Mouse (Mus musculus): ENCODE measurements around the gene Lpp. TPM values are rescaled to one million over a fixed set of nuclear protein-coding genes. Genes with fewer than 3 reads are reported as not detected.

Lpp gene
- polyA plus RNA-seq, 1 experiment from 2014 or later, result 23.0 TPM

DNA sequence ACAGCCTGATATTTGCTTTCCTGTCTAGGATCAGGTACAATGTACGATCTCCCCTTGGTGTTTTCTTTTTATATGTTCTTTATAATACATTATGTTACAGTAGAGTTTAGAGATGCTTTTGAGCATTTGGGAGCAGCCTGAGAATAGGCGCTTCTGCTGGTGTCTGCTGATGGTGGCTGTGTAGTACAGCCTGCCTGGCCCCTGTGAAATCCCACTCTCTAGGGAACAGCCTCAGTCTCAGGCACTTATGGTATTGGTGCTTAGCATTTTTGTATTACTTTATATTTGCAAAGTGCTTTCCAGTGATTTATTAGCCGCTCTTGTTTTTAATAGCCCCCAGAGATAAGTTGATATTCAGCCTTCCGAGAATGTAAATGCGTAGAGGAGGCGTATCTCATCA is 107.9 kb downstream of the Lpp start:
- WGBS, result 79% methylated on average over 6 of the region's 6 CpGs

DNA sequence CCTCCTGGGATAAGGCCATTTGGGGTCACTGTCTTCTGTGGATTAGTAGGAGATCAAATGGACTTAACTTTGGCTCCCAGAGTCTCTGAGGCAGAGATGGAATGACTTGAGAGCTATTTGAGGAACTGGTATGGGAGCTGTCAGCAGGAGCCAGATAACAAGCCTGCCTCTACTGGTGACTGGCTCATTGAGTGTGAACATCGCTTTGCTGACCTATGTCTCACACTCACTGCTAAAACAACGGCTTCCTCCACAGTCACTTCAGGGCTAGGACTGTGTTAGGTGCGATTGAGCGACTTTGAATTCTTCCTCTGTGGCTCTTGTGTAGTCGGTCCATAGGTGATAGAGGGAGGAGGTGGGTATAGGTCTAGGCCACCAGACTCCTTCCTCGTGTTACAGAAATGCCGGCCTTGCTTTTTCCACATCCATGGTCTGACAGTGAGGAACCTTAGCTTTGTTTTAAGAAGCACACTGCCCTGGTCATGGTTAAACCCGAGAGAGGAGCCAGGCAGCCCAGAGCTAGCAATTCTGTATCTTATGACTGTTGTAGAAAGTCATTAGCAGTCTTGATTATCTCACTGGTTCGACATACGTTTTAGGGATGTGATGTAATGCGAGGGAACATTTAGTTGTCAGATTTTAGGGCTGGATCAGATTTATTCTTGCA is 108.5 kb downstream of the Lpp start:
- no peaks in the 10 kb centered on the region for H3K36me3 ChIP-seq
- H3K27me3 ChIP-seq (ENCODE audit: low read depth, poor library complexity, severe bottlenecking), result no peaks in the 10 kb centered on the region
- WGBS, result 84% methylated on average over 11 of the region's 11 CpGs
- no peaks in the 10 kb centered on the region for H3K9me3 ChIP-seq (replicated peaks)
- no peak overlapping the region for H3K27ac ChIP-seq (replicated peaks)
- peaks cover 9% of the 10 kb centered on the region for H3K4me1 ChIP-seq
- DNase-seq (ENCODE audit: low spot score), result no peak
- no peak overlapping the region for H3K4me3 ChIP-seq

More for the DNA sequence above, 107.9 kb downstream of the Lpp start:
- Histone ChIP-seq H3K4me1 (peaks cover 9% of the 10 kb centered on the region), H3K4me3 (no peak overlapping the region), H3K27ac (replicated peaks) (no peak overlapping the region), H3K9me3 (replicated peaks) (no peaks in the 10 kb centered on the region), H3K36me3 (no peaks in the 10 kb centered on the region), H3K27me3 (ENCODE audit: low read depth, poor library complexity, severe bottlenecking) (no peaks in the 10 kb centered on the region)
- DNase-seq (ENCODE audit: low spot score), result no peak

- no peaks in the 10 kb centered on the region for H3K27me3 ChIP-seq (ENCODE audit: low read depth, poor library complexity, severe bottlenecking)
- no peaks in the 10 kb centered on the region for H3K36me3 ChIP-seq
- WGBS, result 88% methylated on average over 3 of the region's 3 CpGs
- H3K4me1 ChIP-seq, result peaks cover 9% of the 10 kb centered on the region
- no peaks in the 10 kb centered on the region for H3K9me3 ChIP-seq (replicated peaks)
- H3K27ac ChIP-seq (replicated peaks), result no peak overlapping the region
- DNase-seq (ENCODE audit: low spot score), result no peak
- no peak overlapping the region for H3K4me3 ChIP-seq
These were observed 109.1 kb downstream of the Lpp start for GRCm38 (mm10) chr16:24502295-24502823.

- Histone ChIP-seq H3K4me1 (peaks cover 9% of the 10 kb centered on the region), H3K9me3 (replicated peaks) (no peaks in the 10 kb centered on the region), H3K36me3 (no peaks in the 10 kb centered on the region), H3K4me3 (no peak overlapping the region), H3K27me3 (ENCODE audit: low read depth, poor library complexity, severe bottlenecking) (no peaks in the 10 kb centered on the region), H3K27ac (replicated peaks) (no peak overlapping the region)
- 88% methylated on average over 7 of the region's 7 CpGs for WGBS
- DNase-seq (ENCODE audit: low spot score), result no peak
These were observed 111.7 kb downstream of the Lpp start for GRCm38 (mm10) chr16:24504838-24505605.

GRCm38 (mm10) chr16:24506237-24506636 is 112.9 kb downstream of the Lpp start:
- 92% methylated on average over 2 of the region's 2 CpGs for WGBS
- H3K27ac ChIP-seq (replicated peaks), result no peak overlapping the region
- H3K9me3 ChIP-seq (replicated peaks), result no peaks in the 10 kb centered on the region
- no peak overlapping the region for H3K4me3 ChIP-seq
- H3K36me3 ChIP-seq, result no peaks in the 10 kb centered on the region
- no peaks in the 10 kb centered on the region for H3K27me3 ChIP-seq (ENCODE audit: low read depth, poor library complexity, severe bottlenecking)
- peaks cover 6% of the 10 kb centered on the region for H3K4me1 ChIP-seq
- no peak for DNase-seq (ENCODE audit: low spot score)

GRCm38 (mm10) chr16:24506740-24507139 is 113.4 kb downstream of the Lpp start:
- no peaks in the 10 kb centered on the region for H3K9me3 ChIP-seq (replicated peaks)
- H3K4me3 ChIP-seq, result no peak overlapping the region
- no peak overlapping the region for H3K27ac ChIP-seq (replicated peaks)
- WGBS, result 72% methylated on average over 4 of the region's 4 CpGs
- no peak for DNase-seq (ENCODE audit: low spot score)
- no peaks in the 10 kb centered on the region for H3K36me3 ChIP-seq
- H3K27me3 ChIP-seq (ENCODE audit: low read depth, poor library complexity, severe bottlenecking), result no peaks in the 10 kb centered on the region
- H3K4me1 ChIP-seq, result peaks cover 1% of the 10 kb centered on the region

- Histone ChIP-seq H3K4me3 (no peak overlapping the region), H3K27me3 (ENCODE audit: low read depth, poor library complexity, severe bottlenecking) (no peaks in the 10 kb centered on the region), H3K27ac (replicated peaks) (no peak overlapping the region), H3K4me1 (no peaks in the 10 kb centered on the region), H3K36me3 (no peaks in the 10 kb centered on the region), H3K9me3 (replicated peaks) (no peaks in the 10 kb centered on the region)
- DNase-seq (ENCODE audit: low spot score), result no peak
- 92% methylated on average over 5 of the region's 5 CpGs for WGBS
These were observed 114.7 kb downstream of the Lpp start for GRCm38 (mm10) chr16:24507927-24508540.

GRCm38 (mm10) chr16:24509100-24509812 is 115.9 kb downstream of the Lpp start:
- Histone ChIP-seq H3K27ac (replicated peaks) (no peak overlapping the region), H3K27me3 (ENCODE audit: low read depth, poor library complexity, severe bottlenecking) (no peaks in the 10 kb centered on the region), H3K36me3 (no peaks in the 10 kb centered on the region), H3K4me3 (no peak overlapping the region), H3K9me3 (replicated peaks) (no peaks in the 10 kb centered on the region), H3K4me1 (no peaks in the 10 kb centered on the region)
- WGBS, result 81% methylated on average over 5 of the region's 5 CpGs
- DNase-seq (ENCODE audit: low spot score), result no peak

DNA sequence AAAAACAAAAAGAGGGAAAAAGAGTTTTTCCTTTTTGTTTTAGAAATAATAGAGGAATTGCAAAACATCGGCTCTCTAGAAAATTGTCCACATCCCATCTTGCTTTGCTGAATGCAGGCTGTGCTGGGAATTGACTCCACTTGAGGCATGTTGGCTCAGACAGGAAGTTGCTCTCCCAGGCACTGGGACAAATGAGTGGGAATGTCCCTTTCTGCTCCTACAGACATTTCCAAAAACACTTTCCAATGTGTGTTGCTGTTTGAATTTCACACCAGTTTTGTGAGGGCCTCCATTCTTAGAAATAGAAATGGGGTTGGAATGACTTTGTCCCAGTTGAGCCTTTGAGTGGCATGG is 116.5 kb downstream of the Lpp start:
- Histone ChIP-seq H3K4me3 (no peak overlapping the region), H3K9me3 (replicated peaks) (no peaks in the 10 kb centered on the region), H3K4me1 (no peaks in the 10 kb centered on the region), H3K27ac (replicated peaks) (no peak overlapping the region), H3K27me3 (ENCODE audit: low read depth, poor library complexity, severe bottlenecking) (no peaks in the 10 kb centered on the region), H3K36me3 (no peaks in the 10 kb centered on the region)
- 92% methylated on average over 1 of the region's 1 CpGs for WGBS
- DNase-seq (ENCODE audit: low spot score), result no peak

DNA sequence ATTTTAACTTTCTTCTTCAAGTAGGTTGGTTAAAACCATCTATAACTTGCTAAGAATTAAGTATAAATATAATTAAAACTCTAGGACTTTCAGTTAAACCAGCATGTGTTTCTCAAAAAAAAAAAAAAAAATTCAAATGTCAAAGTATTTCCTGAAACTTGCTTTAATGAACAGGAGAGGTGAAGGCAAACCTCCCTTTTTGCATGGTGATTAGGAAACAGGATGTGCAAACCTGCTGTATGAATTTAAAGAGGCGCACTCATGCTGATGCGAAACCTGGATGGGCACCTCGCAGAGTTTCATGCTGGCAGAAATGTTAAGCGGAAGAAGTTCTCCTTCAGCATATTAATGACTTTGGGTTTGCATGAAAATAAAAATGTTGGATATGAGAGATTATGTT is 119.9 kb downstream of the Lpp start:
- Histone ChIP-seq H3K9me3 (replicated peaks) (no peaks in the 10 kb centered on the region), H3K4me1 (peaks cover 8% of the 10 kb centered on the region), H3K36me3 (no peaks in the 10 kb centered on the region), H3K27ac (replicated peaks) (no peak overlapping the region), H3K27me3 (ENCODE audit: low read depth, poor library complexity, severe bottlenecking) (no peaks in the 10 kb centered on the region), H3K4me3 (no peak overlapping the region)
- 93% methylated on average over 4 of the region's 4 CpGs for WGBS
- no peak for DNase-seq (ENCODE audit: low spot score)

DNA sequence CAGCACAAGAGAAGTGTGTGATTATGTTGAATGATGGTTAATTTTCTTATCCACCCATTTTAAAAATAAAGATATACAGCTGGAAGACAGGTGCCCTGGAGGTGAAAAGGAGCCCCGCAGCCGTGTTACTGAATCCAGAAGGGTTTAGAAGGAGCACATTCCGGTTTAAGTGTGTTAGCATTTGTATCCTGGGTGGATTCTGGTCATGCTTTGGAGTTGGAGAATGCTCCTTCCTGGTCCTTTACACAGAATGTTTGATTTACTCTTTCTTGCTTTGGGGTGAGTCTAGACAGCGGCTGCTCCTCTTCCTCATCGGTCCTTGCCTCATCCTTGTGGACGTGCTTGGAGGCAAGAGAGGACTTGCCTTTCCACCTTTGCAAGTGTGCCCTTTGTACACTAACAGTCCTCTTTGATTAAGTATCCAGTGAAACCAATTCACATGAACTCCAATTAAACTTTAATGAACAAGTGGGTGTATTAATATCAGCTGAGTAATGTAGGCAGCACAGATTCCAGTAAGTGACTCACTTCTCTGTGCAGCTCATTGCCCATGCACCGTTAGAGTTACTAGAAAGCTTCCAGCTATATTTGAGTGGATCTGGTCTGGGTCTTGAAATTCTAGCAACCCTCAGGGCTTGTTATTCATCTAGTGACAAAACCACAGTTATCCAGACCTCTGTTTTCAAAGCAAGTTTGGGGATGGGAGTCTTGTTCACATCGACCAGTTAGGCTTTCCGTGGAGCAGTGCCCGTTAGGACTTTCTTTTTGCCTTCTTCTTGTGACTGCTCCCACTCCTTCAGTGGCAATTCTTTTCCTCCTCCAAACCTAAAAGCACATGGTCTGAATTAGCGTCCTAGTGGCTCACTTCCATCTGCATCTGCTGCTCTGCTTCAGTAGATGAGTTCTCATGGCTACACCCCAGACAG is 121.8 kb downstream of the Lpp start:
- Histone ChIP-seq H3K4me3 (no peak overlapping the region), H3K36me3 (no peaks in the 10 kb centered on the region), H3K9me3 (replicated peaks) (no peaks in the 10 kb centered on the region), H3K4me1 (peaks cover 8% of the 10 kb centered on the region), H3K27me3 (ENCODE audit: low read depth, poor library complexity, severe bottlenecking) (no peaks in the 10 kb centered on the region), H3K27ac (replicated peaks) (no peak overlapping the region)
- no peak for DNase-seq (ENCODE audit: low spot score)
- 93% methylated on average over 11 of the region's 11 CpGs for WGBS

DNA sequence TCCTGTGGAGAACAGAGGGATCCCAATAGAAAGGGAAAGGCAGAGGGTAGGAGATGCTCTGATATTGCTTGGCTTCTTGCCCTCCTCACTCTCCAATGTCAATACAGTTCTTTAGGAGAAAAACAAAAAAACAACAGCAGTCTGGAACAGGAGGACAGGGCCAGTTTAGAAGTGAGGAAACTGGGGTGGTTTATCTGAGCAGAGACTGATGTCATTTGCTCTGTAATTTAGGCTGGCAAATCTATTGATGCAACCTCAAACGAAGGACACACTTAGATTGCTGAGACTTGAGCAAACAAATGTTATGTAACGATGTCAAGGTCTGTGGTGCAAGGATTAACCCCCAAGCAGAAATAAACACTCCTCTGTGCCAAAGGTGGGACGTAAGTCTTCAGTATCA is 123.7 kb downstream of the Lpp start:
- H3K9me3 ChIP-seq (replicated peaks), result no peaks in the 10 kb centered on the region
- peaks cover 8% of the 10 kb centered on the region for H3K4me1 ChIP-seq
- H3K4me3 ChIP-seq, result no peak overlapping the region
- no peaks in the 10 kb centered on the region for H3K36me3 ChIP-seq
- no peak for DNase-seq (ENCODE audit: low spot score)
- no peaks in the 10 kb centered on the region for H3K27me3 ChIP-seq (ENCODE audit: low read depth, poor library complexity, severe bottlenecking)
- 89% methylated on average over 3 of the region's 3 CpGs for WGBS
- H3K27ac ChIP-seq (replicated peaks), result no peak overlapping the region
